Mouse (Mus musculus) testis, adult 2 months (tissue): ENCODE measurements at regions not wholly inside any gene's neighbourhood (a gene's known extent, or its start where the extent isn't known, plus 50 kb on each side); places are given as distances from the start of the nearest gene placed in this dataset.

Experiments
- H3K27ac ChIP-seq: fragments of 200-500 bp; 2 replicates; pipeline ENCODE4 v1.5.1; 2012; ENCODE audit warnings: low read depth, low read length; ENCODE audit not compliant: control insufficient read depth, insufficient read depth
- H3K27me3 ChIP-seq: fragments of 200-500 bp; 2 replicates; pipeline ENCODE4 v1.6.1; 2012; ENCODE audit warnings: mild to moderate bottlenecking, low read length, moderate library complexity; ENCODE audit not compliant: control insufficient read depth, insufficient read depth
- H3K36me3 ChIP-seq: fragments of 200-500 bp; 2 replicates; pipeline ENCODE4 v1.6.1; 2012; ENCODE audit warnings: mild to moderate bottlenecking, low read length; ENCODE audit not compliant: control insufficient read depth, insufficient read depth
- H3K4me1 ChIP-seq: fragments of 200-500 bp; 2 replicates; pipeline ENCODE4 v1.6.1; 2012; ENCODE audit warnings: low read length; ENCODE audit not compliant: control insufficient read depth, insufficient read depth
- H3K4me3 ChIP-seq: fragments of 200-500 bp; 2 replicates; pipeline ENCODE4 v1.5.1; 2012; ENCODE audit warnings: low read depth, mild to moderate bottlenecking, low read length, moderate library complexity, mixed read lengths; ENCODE audit not compliant: control insufficient read depth
- CTCF ChIP-seq: fragments of 200-500 bp; IDR thresholded peaks from 2 replicates; pipeline ENCODE4 v1.5.1; 2012; ENCODE audit warnings: low read depth, mild to moderate bottlenecking, inconsistent platforms, low read length, moderate library complexity; ENCODE audit not compliant: control insufficient read depth, insufficient read depth, insufficient replicate concordance
- POLR2A ChIP-seq: fragments of 200-500 bp; IDR thresholded peaks from 2 replicates; pipeline ENCODE4 v1.6.1; 2012; ENCODE audit warnings: low read depth, mild to moderate bottlenecking, inconsistent platforms, low read length, moderate library complexity; ENCODE audit not compliant: control insufficient read depth

DNA sequence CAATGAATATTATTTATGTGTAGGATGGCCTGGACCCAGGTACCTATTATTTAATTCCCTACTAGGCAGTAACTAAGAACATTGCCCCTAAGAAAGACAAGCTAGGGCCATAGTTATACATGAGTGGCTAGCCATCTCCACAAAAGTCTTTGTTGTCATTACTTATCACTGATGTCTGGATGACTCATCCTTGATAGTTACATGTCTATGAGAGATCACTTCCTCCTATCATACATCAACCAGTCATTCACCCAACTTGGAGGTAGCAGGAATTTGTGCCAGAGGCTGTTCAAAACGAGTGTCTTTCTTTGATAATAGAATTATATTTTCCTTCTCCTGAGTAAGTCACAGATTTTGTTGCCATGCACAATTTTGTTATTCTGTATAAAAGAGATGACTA is 190.7 kb upstream of the Tet2 start:
- Histone ChIP-seq H3K4me1 (no peaks in the 10 kb centered on the region), H3K36me3 (no peaks in the 10 kb centered on the region), H3K27ac (no peak overlapping the region), H3K27me3 (no peaks in the 10 kb centered on the region), H3K4me3 (no peak overlapping the region)
- TF ChIP-seq CTCF: no peak
- TF ChIP-seq POLR2A: no peak

- no peaks in the 10 kb centered on the region for H3K4me1 ChIP-seq
- H3K27me3 ChIP-seq: no peaks in the 10 kb centered on the region
- H3K36me3 ChIP-seq: no peaks in the 10 kb centered on the region
- H3K4me3 ChIP-seq: no peak overlapping the region
- TF ChIP-seq POLR2A (no peak), CTCF (no peak)
- H3K27ac ChIP-seq: no peak overlapping the region
Observed at GRCm38 (mm10) chr3:133738936-133739335, 194.0 kb upstream of the Tet2 start.

DNA sequence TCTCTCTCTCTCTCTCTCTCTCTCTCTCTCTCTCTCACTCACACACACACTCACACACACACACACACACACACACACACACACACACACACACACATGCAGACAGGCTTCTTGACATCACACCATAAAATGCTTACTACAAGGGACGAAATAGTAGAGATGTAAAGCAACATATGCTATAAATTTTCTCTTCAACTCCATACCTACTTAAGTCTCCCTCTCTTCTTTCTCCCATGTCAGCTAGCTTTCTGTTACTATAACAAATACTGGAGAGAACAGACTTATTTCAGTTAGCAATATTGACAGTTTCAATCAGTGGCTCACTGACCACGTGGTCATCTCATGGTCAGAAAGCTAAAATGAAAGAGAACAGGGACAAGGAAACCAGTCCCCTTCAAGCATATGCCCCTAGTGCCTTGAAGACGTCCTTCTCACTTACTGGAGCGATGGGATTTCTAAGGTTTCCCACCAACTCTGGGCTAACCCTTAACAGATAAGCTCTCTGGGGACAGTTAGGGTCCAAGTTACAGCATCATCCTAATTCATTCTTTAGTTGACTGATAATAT is 199.7 kb upstream of the Tet2 start:
- Histone ChIP-seq H3K36me3 (no peaks in the 10 kb centered on the region), H3K4me3 (no peak overlapping the region), H3K4me1 (no peaks in the 10 kb centered on the region), H3K27ac (no peak overlapping the region), H3K27me3 (no peaks in the 10 kb centered on the region)
- TF ChIP-seq POLR2A: no peak
- no peak for TF ChIP-seq CTCF

DNA sequence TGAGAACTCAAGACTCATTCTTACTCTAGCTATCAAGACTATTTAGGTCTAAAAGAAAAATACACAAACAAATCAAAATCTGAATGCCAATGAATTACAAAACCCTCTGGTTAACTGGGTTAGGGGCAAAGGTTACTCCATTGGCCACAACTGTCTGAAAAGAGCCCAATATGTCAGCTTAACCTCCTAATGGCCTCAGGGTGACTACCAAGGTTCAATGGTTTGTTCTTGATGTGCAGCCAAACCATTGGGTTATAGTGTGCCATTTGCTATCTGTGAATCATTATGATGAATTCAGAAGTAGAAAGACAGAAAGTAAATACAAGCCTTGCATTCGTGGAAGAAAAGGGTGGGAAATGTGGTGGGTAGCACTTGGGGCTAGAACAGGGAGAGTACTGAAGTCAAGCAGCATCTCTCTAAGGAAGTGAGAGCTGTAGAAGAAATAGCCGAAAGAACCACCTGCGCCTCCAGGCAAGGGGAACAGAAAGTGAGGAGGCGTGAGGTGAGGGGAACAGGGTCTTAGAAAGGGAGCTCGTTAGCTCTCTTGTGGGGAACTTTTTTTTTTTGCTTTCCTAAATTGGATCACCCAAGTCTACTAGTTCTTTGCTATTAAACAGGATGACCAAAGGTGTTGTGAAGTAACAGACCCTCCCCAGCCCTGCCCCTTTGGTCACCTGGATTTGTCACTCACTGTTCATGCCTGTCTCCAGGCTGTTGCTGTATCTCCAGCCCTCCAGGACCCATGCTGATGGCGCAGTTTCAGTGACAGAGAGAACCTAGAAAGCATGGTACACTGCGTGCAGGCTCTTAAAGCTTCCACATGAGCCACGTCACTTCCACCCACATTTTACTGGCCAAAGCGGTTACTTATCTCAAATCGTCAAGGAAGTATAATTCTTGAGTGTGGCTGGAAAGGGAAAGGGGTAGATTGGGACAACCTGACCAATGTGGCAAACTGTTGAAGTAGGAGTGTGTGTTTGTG is 204.1 kb upstream of the Tet2 start:
- TF ChIP-seq CTCF: no peak
- TF ChIP-seq POLR2A: no peak
- Histone ChIP-seq H3K36me3 (no peaks in the 10 kb centered on the region), H3K4me1 (no peaks in the 10 kb centered on the region), H3K4me3 (no peak overlapping the region), H3K27ac (no peak overlapping the region), H3K27me3 (no peaks in the 10 kb centered on the region)

DNA sequence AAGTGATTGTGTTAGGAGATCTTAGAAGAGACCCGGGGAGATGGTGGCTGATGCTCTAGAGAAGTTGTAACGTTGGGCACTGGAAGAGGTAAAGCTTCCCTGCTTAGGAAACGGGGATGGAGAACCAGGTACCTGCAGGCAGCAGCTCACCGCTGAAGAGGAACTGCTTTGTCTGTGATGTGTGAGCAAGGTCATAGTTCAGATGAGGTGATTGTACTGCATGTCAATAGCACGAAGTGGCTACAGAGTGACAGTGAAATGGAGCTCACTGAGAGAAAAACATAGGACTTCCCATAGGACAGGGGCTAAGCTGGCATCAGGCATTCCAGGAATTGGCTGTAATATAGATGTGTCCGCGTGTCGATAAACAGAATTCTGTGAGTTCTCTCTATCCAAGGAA is 205.1 kb upstream of the Tet2 start:
- Histone ChIP-seq H3K36me3 (no peaks in the 10 kb centered on the region), H3K27me3 (no peaks in the 10 kb centered on the region), H3K4me3 (no peak overlapping the region), H3K27ac (no peak overlapping the region), H3K4me1 (no peaks in the 10 kb centered on the region; the same call in 1 of the 2 replicates)
- TF ChIP-seq CTCF: no peak
- no peak for TF ChIP-seq POLR2A

GRCm38 (mm10) chr3:133750606-133751005 is 205.7 kb upstream of the Tet2 start:
- TF ChIP-seq POLR2A (no peak), CTCF (no peak)
- Histone ChIP-seq H3K4me1 (no peaks in the 10 kb centered on the region; the same call in 1 of the 2 replicates), H3K36me3 (no peaks in the 10 kb centered on the region), H3K4me3 (no peak overlapping the region), H3K27ac (no peak overlapping the region), H3K27me3 (no peaks in the 10 kb centered on the region)

GRCm38 (mm10) chr3:133751011-133751410 is 206.1 kb upstream of the Tet2 start:
- no peaks in the 10 kb centered on the region; the same call in 1 of the 2 replicates for H3K4me1 ChIP-seq
- H3K27me3 ChIP-seq: no peaks in the 10 kb centered on the region
- no peak for TF ChIP-seq CTCF
- no peak overlapping the region for H3K4me3 ChIP-seq
- H3K36me3 ChIP-seq: no peaks in the 10 kb centered on the region
- H3K27ac ChIP-seq: no peak overlapping the region
